Mouse (Mus musculus): ENCODE measurements at regions not wholly inside any gene's neighbourhood (a gene's known extent, or its start where the extent isn't known, plus 50 kb on each side); places are given as distances from the start of the nearest gene placed in this dataset.
A peak's percentile ranks its signal among the peaks of the same experiment; 100 is the strongest.

GRCm38 (mm10) chr3:140184899-140185525 is 979.5 kb downstream of the Stpg2 start:
- Histone ChIP-seq H3K4me3 (replicated peaks; ENCODE audit: insufficient read depth, low read depth, low read length) (no peak overlapping the region), H3K27ac (ENCODE audit: insufficient read depth, low read length) (no peak overlapping the region), H3K4me1 (ENCODE audit: control insufficient read depth, insufficient read depth, low read length) (no peaks in the 10 kb centered on the region), H3K27me3 (ENCODE audit: control insufficient read depth, insufficient read depth, low read length) (no peaks in the 10 kb centered on the region)
- TF ChIP-seq CTCF (IDR thresholded peaks at IDR 0.05; ENCODE audit: borderline replicate concordance, insufficient read depth, low read depth, low read length), result no peak
- TF ChIP-seq POLR2A (IDR thresholded peaks at IDR 0.05; ENCODE audit: borderline replicate concordance, insufficient read depth, low read length), result no peak
- no peak for DNase-seq
- WGBS, result 59% methylated on average over 4 of the region's 4 CpGs

DNA sequence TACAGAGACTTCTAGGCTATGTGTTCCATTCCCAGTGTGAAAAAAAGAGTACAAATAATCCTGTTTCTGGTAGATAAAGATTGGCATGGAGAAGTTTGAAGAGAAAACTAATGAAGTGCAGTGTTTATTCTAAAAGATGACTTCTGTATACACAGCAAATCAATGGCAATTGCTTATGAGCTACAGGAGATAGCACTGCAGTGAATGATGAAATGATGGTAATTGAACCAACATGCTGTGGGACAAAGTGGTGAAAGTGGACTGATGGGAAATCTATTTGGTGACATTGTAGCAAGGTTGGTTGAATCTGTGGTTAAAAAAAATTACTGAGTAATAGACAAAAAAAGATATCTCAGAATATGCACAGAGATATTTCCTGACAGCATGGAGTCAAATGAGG is 1000.4 kb downstream of the Stpg2 start:
- no peak for TF ChIP-seq CTCF (IDR thresholded peaks at IDR 0.05; ENCODE audit: borderline replicate concordance, insufficient read depth, low read depth, low read length)
- no peak for TF ChIP-seq POLR2A (IDR thresholded peaks at IDR 0.05; ENCODE audit: borderline replicate concordance, insufficient read depth, low read length)
- Histone ChIP-seq H3K4me1 (ENCODE audit: control insufficient read depth, insufficient read depth, low read length) (no peaks in the 10 kb centered on the region), H3K27ac (ENCODE audit: insufficient read depth, low read length) (no peak overlapping the region), H3K27me3 (ENCODE audit: control insufficient read depth, insufficient read depth, low read length) (no peaks in the 10 kb centered on the region), H3K4me3 (replicated peaks; ENCODE audit: insufficient read depth, low read depth, low read length) (no peak overlapping the region)
- no peak for DNase-seq

DNA sequence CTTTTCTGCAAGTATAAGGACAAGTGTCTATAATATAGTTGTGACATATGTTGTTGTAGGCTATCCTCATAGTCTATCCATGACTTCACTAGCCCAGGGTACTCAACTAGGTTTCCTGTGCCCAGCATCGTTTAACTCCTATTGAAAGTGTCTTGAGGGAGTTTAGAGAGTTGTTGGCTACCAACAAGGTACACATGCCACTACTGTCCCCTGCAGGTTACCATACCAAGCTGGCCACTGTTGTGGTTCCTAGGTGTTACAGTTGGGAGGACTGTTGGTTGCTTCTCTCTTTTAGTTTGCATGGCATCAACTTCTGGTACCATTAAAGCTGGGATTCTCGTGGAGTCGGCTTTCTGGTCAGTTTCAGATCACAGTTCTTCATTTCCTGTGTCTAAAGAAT is 990.7 kb downstream of the Pdha2 start:
- WGBS, result 84% methylated on average over 3 of the region's 3 CpGs
- no peak for TF ChIP-seq POLR2A (IDR thresholded peaks at IDR 0.05; ENCODE audit: borderline replicate concordance, insufficient read depth, low read length)
- no peak for TF ChIP-seq CTCF (IDR thresholded peaks at IDR 0.05; ENCODE audit: borderline replicate concordance, insufficient read depth, low read depth, low read length)

DNA sequence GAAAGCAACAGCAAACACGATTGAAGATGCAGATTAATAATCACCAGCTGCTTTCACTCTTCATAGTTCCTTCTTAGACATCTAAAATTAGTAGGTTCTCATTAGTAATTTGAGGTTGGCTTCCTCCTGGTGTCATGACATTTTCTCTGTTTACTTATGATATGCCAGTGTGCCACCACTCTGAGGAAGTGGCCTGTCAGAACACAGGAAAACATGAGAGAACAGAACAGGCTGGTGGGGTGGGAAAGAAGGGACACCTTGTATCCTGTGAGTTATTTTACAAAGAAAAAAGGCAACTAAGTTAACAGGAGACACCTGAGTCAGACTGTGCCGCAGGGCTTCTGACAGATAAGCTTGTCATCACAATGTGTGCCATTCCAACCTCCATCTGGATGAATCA is 981.4 kb downstream of the Pdha2 start:
- Histone ChIP-seq H3K4me3 (replicated peaks; ENCODE audit: insufficient read depth, low read depth, low read length) (no peak overlapping the region), H3K27ac (ENCODE audit: insufficient read depth, low read length) (no peak overlapping the region), H3K27me3 (ENCODE audit: control insufficient read depth, insufficient read depth, low read length) (no peaks in the 10 kb centered on the region), H3K4me1 (ENCODE audit: control insufficient read depth, insufficient read depth, low read length) (no peaks in the 10 kb centered on the region)
- TF ChIP-seq CTCF (IDR thresholded peaks at IDR 0.05; ENCODE audit: borderline replicate concordance, insufficient read depth, low read depth, low read length), result no peak
- no peak for TF ChIP-seq POLR2A (IDR thresholded peaks at IDR 0.05; ENCODE audit: borderline replicate concordance, insufficient read depth, low read length)
- DNase-seq, result no peak
- WGBS, result 74% methylated on average over 2 of the region's 2 CpGs

More for the DNA sequence above, 990.7 kb downstream of the Pdha2 start:
- no peak overlapping the region for H3K27ac ChIP-seq (ENCODE audit: insufficient read depth, low read length)
- no peaks in the 10 kb centered on the region for H3K4me1 ChIP-seq (ENCODE audit: control insufficient read depth, insufficient read depth, low read length)
- H3K4me3 ChIP-seq (replicated peaks; ENCODE audit: insufficient read depth, low read depth, low read length), result no peak overlapping the region
- no peaks in the 10 kb centered on the region for H3K27me3 ChIP-seq (ENCODE audit: control insufficient read depth, insufficient read depth, low read length)
- DNase-seq, result no peak

- TF ChIP-seq POLR2A (IDR thresholded peaks at IDR 0.05; ENCODE audit: borderline replicate concordance, insufficient read depth, low read length) (no peak), CTCF (IDR thresholded peaks at IDR 0.05; ENCODE audit: borderline replicate concordance, insufficient read depth, low read depth, low read length) (no peak)
Measured at GRCm38 (mm10) chr3:140233144-140233543, 979.0 kb downstream of the Pdha2 start.

GRCm38 (mm10) chr3:140233809-140234208 is 978.3 kb downstream of the Pdha2 start:
- H3K4me3 ChIP-seq (replicated peaks; ENCODE audit: insufficient read depth, low read depth, low read length), result no peak overlapping the region
- H3K27ac ChIP-seq (ENCODE audit: insufficient read depth, low read length), result no peak overlapping the region
- TF ChIP-seq POLR2A (IDR thresholded peaks at IDR 0.05; ENCODE audit: borderline replicate concordance, insufficient read depth, low read length), result no peak
- no peak for TF ChIP-seq CTCF (IDR thresholded peaks at IDR 0.05; ENCODE audit: borderline replicate concordance, insufficient read depth, low read depth, low read length)
- no peaks in the 10 kb centered on the region for H3K4me1 ChIP-seq (ENCODE audit: control insufficient read depth, insufficient read depth, low read length)
- 86% methylated on average over 2 of the region's 2 CpGs for WGBS
- H3K27me3 ChIP-seq (ENCODE audit: control insufficient read depth, insufficient read depth, low read length), result no peaks in the 10 kb centered on the region
- no peak for DNase-seq

More at GRCm38 (mm10) chr3:140233144-140233543, 979.0 kb downstream of the Pdha2 start:
- Histone ChIP-seq H3K4me3 (replicated peaks; ENCODE audit: insufficient read depth, low read depth, low read length) (no peak overlapping the region), H3K27ac (ENCODE audit: insufficient read depth, low read length) (no peak overlapping the region), H3K27me3 (ENCODE audit: control insufficient read depth, insufficient read depth, low read length) (no peaks in the 10 kb centered on the region), H3K4me1 (ENCODE audit: control insufficient read depth, insufficient read depth, low read length) (no peaks in the 10 kb centered on the region)
- DNase-seq, result no peak
- WGBS, result 85% methylated on average over 4 of the region's 4 CpGs

GRCm38 (mm10) chr3:140239276-140239675 is 972.9 kb downstream of the Pdha2 start:
- no peak for TF ChIP-seq POLR2A (IDR thresholded peaks at IDR 0.05; ENCODE audit: borderline replicate concordance, insufficient read depth, low read length)
- TF ChIP-seq CTCF (IDR thresholded peaks at IDR 0.05; ENCODE audit: borderline replicate concordance, insufficient read depth, low read depth, low read length), result no peak
- no peak overlapping the region for H3K27ac ChIP-seq (ENCODE audit: insufficient read depth, low read length)
- H3K4me1 ChIP-seq (ENCODE audit: control insufficient read depth, insufficient read depth, low read length), result no peaks in the 10 kb centered on the region; the same call in 1 of the 2 replicates
- H3K27me3 ChIP-seq (ENCODE audit: control insufficient read depth, insufficient read depth, low read length), result no peaks in the 10 kb centered on the region
- WGBS, result 9% methylated on average over 1 of the region's 1 CpGs
- H3K4me3 ChIP-seq (replicated peaks; ENCODE audit: insufficient read depth, low read depth, low read length), result no peak overlapping the region
- peak; percentile 53 to 89 for DNase-seq

Measured in cerebellum, adult 2 months (tissue).